Mouse (Mus musculus) embryonic facial prominence, embryonic 14.5 days (tissue): Measurements from ENCODE around the gene Akap11. TPM values are rescaled to one million over a fixed set of nuclear protein-coding genes. Genes with fewer than 3 reads are reported as not detected.

Experiments
- ATAC-seq: fragments of 200-750 bp; cut with Nextera tagmentation; 2 replicates; pipeline ENCODE4 v1.8.0; 2017; ENCODE audit warnings: low read depth, moderate number of reproducible peaks, moderate TSS enrichment
- DNase-seq: peaks from one replicate; pipeline ENCODE4 v3.0.0-alpha.2; 2015; ENCODE audit warnings: low spot score
- H3K27ac ChIP-seq: fragments of 300-500 bp; sonication (generic); replicated peaks from 2 replicates; pipeline ENCODE4 v1.5.1; 2014; ENCODE audit warnings: low read depth, mild to moderate bottlenecking, low read length, moderate library complexity
- H3K27me3 ChIP-seq: fragments of 300-500 bp; sonication (generic); replicated peaks from 2 replicates; pipeline ENCODE4 v1.6.1; 2014; ENCODE audit warnings: low read length; ENCODE audit not compliant: control insufficient read depth, insufficient read depth
- H3K36me3 ChIP-seq: fragments of 300-500 bp; sonication (generic); 2 replicates; pipeline ENCODE4 v1.6.1; 2014; ENCODE audit warnings: low read length, mixed read lengths; ENCODE audit not compliant: control insufficient read depth, insufficient read depth
- H3K4me1 ChIP-seq: fragments of 300-500 bp; sonication (generic); 2 replicates; pipeline ENCODE4 v1.6.1; 2014; ENCODE audit warnings: antibody characterized with exemption, low read length; ENCODE audit not compliant: control insufficient read depth, insufficient read depth
- H3K4me2 ChIP-seq: fragments of 300-500 bp; sonication (generic); 2 replicates; pipeline ENCODE4 v1.6.1; 2014; ENCODE audit warnings: low read depth, mild to moderate bottlenecking, low read length, moderate library complexity, mixed read lengths
- H3K4me3 ChIP-seq: fragments of 300-500 bp; sonication (generic); 2 replicates; pipeline ENCODE4 v1.5.1; 2014; ENCODE audit warnings: low read depth, mild to moderate bottlenecking, low read length
- H3K9ac ChIP-seq: fragments of 300-500 bp; sonication (generic); 2 replicates; pipeline ENCODE4 v1.6.1; 2014; ENCODE audit warnings: low read depth, mild to moderate bottlenecking, low read length, moderate library complexity, mixed read lengths
- H3K9me3 ChIP-seq: fragments of 300-500 bp; sonication (generic); 2 replicates; pipeline ENCODE4 v1.6.1; 2016; ENCODE audit warnings: low read length; ENCODE audit not compliant: control insufficient read depth
- WGBS: fragments of 180-500 bp; shearing (Covaris S2); extraction: QIAGEN DNeasy Blood & Tissue Kit; methylation state at CpG from one replicate; pipeline ENCODE4 v1.1.7; 2014; 5-methylcytosine and 5-hydroxymethylcytosine counted together
- polyA plus RNA-seq: library from polyadenylated mRNA; unstranded; fragments of >200 nt; fragmentation: Nextera tagmentation; extraction: Ambion mirVana; gene quantifications from 2 replicates; pipeline ENCODE4 v1.2.1, GENCODE M21; 2014

The Akap11 gene
- polyA plus RNA-seq, 1 experiment from 2014 or later, result 19.3 TPM

GRCm38 (mm10) chr14:78534651-78535050 lies 2.0 kb downstream of the Akap11 start:
- no peaks in the 10 kb centered on the region for H3K36me3 ChIP-seq
- no peak for ATAC-seq
- no peak overlapping the region for H3K4me2 ChIP-seq
- H3K27ac ChIP-seq, result no peak overlapping the region
- H3K4me3 ChIP-seq, result no peak overlapping the region
- H3K4me1 ChIP-seq, result peaks cover 7% of the 10 kb centered on the region; the same call in 1 of the 2 replicates
- H3K9me3 ChIP-seq, result no peaks in the 10 kb centered on the region
- 92% methylated on average over 5 of the region's 5 CpGs for WGBS
- DNase-seq, result no peak
- no peaks in the 10 kb centered on the region for H3K27me3 ChIP-seq
- no peak overlapping the region for H3K9ac ChIP-seq

GRCm38 (mm10) chr14:78533701-78534100 lies 2.9 kb downstream of the Akap11 start:
- no peak for ATAC-seq
- no peaks in the 10 kb centered on the region for H3K36me3 ChIP-seq
- peaks cover 7% of the 10 kb centered on the region; the same call in 1 of the 2 replicates for H3K4me1 ChIP-seq
- H3K27ac ChIP-seq, result no peak overlapping the region
- H3K4me3 ChIP-seq, result no peak overlapping the region
- no peak overlapping the region for H3K9ac ChIP-seq
- DNase-seq, result no peak
- no peaks in the 10 kb centered on the region for H3K9me3 ChIP-seq
- no peak overlapping the region for H3K4me2 ChIP-seq
- no peaks in the 10 kb centered on the region for H3K27me3 ChIP-seq
- WGBS, result 78% methylated on average over 3 of the region's 3 CpGs

GRCm38 (mm10) chr14:78532345-78532744 lies 4.3 kb downstream of the Akap11 start:
- H3K9ac ChIP-seq, result no peak overlapping the region
- no peak overlapping the region for H3K27ac ChIP-seq
- WGBS, result 82% methylated on average over 6 of the region's 6 CpGs

GRCm38 (mm10) chr14:78530256-78530655 lies 6.4 kb downstream of the Akap11 start:
- H3K4me1 ChIP-seq, result no peaks in the 10 kb centered on the region

More at GRCm38 (mm10) chr14:78532345-78532744, 4.3 kb downstream of the Akap11 start:
- Histone ChIP-seq H3K4me3 (no peak overlapping the region), H3K9me3 (no peaks in the 10 kb centered on the region), H3K36me3 (no peaks in the 10 kb centered on the region), H3K27me3 (no peaks in the 10 kb centered on the region), H3K4me2 (no peak overlapping the region), H3K4me1 (no peaks in the 10 kb centered on the region)
- ATAC-seq, result no peak
- no peak for DNase-seq

GRCm38 (mm10) chr14:78528461-78529425 lies 7.9 kb downstream of the Akap11 start:
- Histone ChIP-seq H3K4me3 (no peak overlapping the region), H3K4me1 (no peaks in the 10 kb centered on the region), H3K27me3 (no peaks in the 10 kb centered on the region), H3K9ac (no peak overlapping the region), H3K27ac (no peak overlapping the region), H3K36me3 (no peaks in the 10 kb centered on the region), H3K4me2 (no peak overlapping the region), H3K9me3 (no peaks in the 10 kb centered on the region)
- ATAC-seq (no peak), DNase-seq (no peak)
- 85% methylated on average over 8 of the region's 8 CpGs for WGBS

More at GRCm38 (mm10) chr14:78530256-78530655, 6.4 kb downstream of the Akap11 start:
- ATAC-seq, result no peak
- Histone ChIP-seq H3K4me2 (no peak overlapping the region), H3K36me3 (no peaks in the 10 kb centered on the region), H3K4me3 (no peak overlapping the region), H3K9ac (no peak overlapping the region), H3K9me3 (no peaks in the 10 kb centered on the region), H3K27me3 (no peaks in the 10 kb centered on the region), H3K27ac (no peak overlapping the region)
- no peak for DNase-seq
- 86% methylated on average over 3 of the region's 3 CpGs for WGBS

GRCm38 (mm10) chr14:78526907-78527306 lies 9.7 kb downstream of the Akap11 start:
- no peaks in the 10 kb centered on the region for H3K4me1 ChIP-seq
- DNase-seq (no peak), ATAC-seq (no peak)
- H3K9ac ChIP-seq, result no peak overlapping the region
- H3K4me3 ChIP-seq, result no peak overlapping the region
- H3K4me2 ChIP-seq, result no peak overlapping the region
- H3K27ac ChIP-seq, result no peak overlapping the region
- H3K9me3 ChIP-seq, result no peaks in the 10 kb centered on the region
- H3K36me3 ChIP-seq, result 0 out of 2 replicates have a peak, but pooled peaks cover 4% of the 10 kb centered on the region
- no peaks in the 10 kb centered on the region for H3K27me3 ChIP-seq
- WGBS, result 61% methylated on average over 6 of the region's 6 CpGs

GRCm38 (mm10) chr14:78526475-78526874 lies 10.1 kb downstream of the Akap11 start:
- 55% methylated on average over 3 of the region's 3 CpGs for WGBS

GRCm38 (mm10) chr14:78525611-78526457 lies 10.8 kb downstream of the Akap11 start:
- Histone ChIP-seq H3K4me2 (no peak overlapping the region), H3K4me3 (no peak overlapping the region), H3K4me1 (no peaks in the 10 kb centered on the region), H3K9ac (no peak overlapping the region), H3K27me3 (no peaks in the 10 kb centered on the region), H3K36me3 (peaks cover 10% of the 10 kb centered on the region), H3K27ac (no peak overlapping the region), H3K9me3 (no peaks in the 10 kb centered on the region)
- ATAC-seq (peak; percentile 22; the same call in 1 of the 2 replicates), DNase-seq (no peak)
- 97% methylated on average over 3 of the region's 3 CpGs for WGBS

More at GRCm38 (mm10) chr14:78526475-78526874, 10.1 kb downstream of the Akap11 start:
- Histone ChIP-seq H3K4me1 (no peaks in the 10 kb centered on the region), H3K27me3 (no peaks in the 10 kb centered on the region), H3K9me3 (no peaks in the 10 kb centered on the region), H3K36me3 (peaks cover 8% of the 10 kb centered on the region), H3K4me2 (no peak overlapping the region), H3K4me3 (no peak overlapping the region), H3K27ac (no peak overlapping the region), H3K9ac (no peak overlapping the region)
- no peak for ATAC-seq
- no peak for DNase-seq
